Mouse (Mus musculus) frontal cortex, postnatal 25 days (tissue): Measurements from ENCODE around the gene Parvg.

Experiments used
- DNase-seq, 2 experiments: peaks; one replicate each; pipeline ENCODE4 v3.0.0; 2022; ENCODE audit warnings: low spot score in 2 of 2

The Parvg gene

DNA sequence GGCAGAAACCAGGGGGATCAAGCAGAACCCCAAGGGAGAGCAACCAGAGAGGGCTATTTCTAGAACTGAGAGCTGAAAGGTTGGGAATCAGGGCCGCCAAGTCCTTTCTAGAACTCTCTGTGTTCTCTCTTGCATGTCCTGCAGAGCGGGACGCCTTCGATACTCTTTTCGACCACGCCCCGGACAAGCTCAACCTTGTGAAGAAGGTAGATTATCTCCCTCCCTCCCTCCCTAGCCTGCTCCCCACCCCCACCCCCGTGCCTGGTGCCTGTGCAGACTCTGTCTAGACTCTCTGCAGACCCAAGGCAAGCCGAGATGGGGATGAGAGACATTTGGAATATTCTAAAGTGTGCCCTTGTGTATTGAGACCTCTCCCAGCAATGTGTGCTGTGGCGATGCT, 20.6 kb upstream of the Parvg start:
- DNase-seq = no peak

DNA sequence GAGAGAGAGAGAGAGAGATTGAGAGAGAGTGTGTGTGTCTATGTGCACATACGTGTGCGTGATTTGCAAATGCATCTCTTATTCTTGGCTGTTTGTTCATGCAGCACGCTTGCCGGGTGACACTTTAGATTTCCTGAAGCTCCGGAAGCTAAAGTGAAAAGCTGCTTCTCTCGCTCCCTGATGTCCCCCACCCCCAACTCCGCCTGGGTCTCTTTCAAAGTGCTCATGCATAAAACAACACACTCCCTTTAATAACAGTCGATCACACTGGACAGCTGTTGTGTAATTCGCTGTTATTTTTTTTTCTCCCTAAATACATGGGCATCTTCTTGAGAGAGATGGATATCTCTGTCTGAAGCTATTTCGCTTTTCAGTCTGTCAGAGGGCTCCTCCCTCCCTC, 18.5 kb upstream of the Parvg start:
- no peak for DNase-seq

DNA sequence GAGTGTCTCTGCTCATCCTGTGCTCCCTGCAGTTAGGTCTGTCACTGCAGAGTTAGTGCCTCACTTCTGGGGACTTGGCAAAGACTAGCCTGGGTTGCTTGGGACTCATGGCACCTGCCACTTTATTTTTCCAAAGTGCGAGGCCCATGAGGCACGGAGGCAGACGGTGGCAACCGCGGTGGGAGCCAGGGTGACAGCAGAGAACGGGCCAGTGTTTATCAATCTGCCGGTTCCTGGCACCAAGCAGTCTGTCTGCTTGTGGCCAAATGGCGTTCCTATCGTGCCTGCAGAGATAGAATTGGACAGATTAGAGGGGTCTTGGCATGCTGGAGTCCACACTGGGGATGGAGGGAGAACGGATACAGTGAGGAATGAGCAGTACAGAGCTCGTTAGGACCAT, 13.6 kb upstream of the Parvg start:
- no peak for DNase-seq

DNA sequence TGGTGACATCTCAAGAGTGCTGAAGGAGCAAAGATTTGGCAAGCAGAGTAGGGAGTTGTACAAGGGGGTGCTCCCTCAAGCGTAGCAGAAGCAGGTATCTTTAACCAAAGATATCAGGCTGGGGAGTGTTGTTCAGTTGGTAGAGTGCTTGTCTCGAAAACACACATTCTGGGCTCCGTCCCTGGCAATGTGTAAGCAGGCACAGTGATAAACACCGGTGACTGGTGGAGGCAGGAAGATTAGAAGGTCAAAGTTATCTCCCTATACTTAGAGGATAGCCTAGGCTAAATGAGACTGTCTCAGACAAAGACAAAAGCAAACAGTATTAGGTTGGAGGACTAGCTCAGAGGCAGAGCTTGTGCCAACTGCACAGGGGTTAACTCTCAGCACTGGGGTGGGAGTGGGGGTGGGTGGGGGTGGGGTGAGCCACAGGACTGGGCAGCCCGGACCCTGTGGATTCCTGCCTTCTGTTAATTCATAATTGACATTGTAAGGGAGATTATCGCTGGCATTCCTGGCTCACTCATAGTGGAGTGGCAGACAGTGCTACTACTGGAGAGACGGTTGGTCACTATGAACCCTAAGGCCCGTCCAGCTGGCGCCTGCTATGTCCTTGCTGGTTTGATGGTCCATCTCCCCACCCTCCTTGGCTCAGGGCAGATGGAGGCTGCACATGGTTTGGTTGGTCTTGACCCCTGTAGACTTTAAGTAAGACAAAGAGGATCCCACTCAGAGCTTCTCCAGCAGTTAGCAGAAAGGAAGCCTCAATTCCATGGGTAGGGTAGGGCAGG, 12.3 kb upstream of the Parvg start:
- DNase-seq = no peak

DNA sequence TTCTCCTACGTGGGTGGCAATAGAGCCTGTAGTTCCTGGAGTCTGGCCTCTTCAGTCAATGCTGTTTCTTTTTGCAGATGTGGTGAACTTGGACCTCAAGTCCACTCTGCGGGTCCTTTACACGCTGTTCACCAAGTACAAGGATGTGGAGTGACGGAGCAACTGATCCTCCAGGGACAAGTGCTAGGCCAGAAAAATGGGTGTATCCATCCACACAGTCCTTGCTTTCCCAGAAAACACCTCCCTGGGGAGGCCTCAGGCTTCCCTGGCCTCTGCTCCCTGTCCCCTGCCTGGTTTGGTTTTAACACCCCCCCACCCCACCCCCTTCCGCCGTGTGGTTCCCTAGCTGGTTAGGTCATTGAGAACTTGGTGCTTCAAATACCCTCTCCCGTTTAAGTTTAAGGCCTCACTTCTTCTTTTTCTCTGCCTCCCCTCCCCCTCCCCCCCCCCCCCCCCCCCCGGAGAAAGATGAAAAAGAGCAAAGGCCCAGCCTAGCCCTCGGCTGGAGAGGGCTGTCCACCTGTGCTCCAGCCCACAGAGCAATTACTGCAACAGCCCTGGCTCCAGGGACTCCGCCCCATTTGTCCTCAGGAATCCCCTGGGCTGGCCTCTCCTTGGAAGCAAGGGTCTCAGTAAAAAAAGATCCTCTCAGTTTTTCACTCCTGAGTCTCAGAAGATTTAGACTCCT, 10.8 kb upstream of the Parvg start:
- no peak for DNase-seq

DNA sequence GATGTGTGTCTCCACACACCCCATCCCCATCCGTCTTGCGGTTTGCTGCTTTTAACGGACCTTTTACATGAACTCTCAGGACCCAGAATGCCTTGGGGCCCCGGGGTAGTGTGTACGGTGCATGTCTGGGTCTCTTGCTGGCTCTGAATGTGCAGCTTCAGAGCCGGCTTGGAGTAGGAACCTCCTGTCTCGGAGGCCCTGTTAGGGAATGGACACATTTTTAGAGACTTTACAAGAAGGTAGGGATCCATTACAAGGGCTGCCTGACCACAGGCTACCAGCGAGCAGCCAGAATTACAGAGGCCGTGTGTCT, 10.3 kb upstream of the Parvg start:
- no peak for DNase-seq

DNA sequence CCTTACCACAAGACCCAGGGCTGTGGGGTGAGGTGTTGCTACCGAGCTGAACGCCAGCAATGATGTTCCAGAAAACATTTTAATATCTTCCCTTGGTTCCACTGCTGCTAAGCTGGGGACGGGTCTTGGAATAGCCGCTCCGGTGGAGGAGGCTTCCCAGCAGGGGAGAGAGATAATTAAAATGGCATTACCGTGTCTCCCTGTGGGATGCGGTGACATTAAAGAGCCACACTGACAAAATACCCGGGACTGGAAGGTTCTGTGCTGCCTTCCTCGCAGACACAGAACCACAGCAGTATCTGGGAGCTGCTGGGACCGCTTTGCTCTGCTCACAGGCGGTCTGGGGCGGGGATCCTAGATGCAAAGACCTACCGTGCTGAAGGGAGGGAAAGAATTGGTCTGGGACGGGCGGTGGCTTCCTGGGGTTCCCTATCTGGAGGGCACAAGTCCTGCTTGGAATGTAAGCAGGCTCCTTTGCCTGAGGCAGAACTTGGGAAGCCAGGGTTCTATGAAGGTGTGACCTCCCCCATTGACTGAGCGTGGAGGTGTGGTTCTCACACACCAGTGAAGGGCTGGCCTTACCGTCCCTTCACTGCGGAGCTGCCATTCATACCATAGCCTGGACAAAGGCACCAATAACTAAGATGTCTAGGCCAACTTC, 9.3 kb upstream of the Parvg start:
- no peak for DNase-seq

DNA sequence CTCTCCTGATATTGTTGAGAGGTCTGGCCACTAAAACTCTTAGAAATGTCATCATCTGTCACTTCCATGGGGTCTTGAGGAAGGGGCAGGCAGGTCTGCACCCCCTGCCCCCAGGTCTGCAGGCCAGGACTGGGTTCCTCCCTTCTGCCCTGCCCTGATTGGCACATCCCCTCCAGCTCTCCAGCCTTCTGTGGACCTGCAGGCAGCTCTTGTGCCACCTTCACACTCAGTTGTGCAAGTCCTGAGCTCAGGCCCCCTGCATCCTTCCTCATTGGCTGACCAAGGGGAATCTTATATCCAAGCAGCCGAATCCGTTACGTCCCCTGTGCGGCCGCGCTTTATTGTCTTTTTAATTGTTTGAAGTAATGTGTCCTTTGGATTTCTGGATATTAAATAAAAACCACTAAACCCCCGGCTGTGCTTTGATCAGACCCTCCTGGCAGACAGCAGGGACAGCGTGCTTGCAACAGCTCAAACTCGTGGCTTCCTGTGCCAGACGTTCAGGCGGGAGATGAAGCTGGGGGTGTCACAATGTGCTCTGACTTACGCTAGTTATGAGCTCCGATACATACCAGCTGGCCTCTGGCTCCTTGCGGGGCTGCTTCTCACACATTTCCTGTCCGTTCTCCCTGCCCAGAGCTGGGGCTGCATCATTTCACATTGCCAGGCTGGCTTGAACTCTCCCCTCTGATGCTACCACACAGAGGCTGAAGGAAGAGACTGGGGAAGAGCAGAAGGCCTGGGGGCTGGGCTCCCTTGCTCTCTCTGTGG, 8.4 kb upstream of the Parvg start:
- DNase-seq = no peak

DNA sequence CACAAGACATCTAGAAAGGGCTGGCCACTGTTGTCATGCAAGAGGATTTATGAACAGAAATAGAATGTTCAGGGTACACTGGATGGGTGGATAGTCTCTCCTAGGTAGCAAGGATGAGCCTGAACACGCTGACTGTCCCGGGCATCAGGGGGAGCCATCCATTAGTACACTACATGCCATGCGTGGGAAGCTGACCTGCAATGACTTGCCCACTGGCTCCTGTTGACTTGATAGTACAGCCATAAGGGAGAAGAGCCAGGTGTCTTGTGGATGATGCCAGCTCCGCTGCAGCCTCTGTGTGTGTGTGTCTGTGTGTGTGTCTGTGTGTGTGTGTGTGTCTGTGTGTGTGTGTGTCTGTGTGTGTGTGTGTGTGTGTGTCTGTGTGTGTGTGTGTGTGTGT, 4.4 kb upstream of the Parvg start:
- no peak for DNase-seq

DNA sequence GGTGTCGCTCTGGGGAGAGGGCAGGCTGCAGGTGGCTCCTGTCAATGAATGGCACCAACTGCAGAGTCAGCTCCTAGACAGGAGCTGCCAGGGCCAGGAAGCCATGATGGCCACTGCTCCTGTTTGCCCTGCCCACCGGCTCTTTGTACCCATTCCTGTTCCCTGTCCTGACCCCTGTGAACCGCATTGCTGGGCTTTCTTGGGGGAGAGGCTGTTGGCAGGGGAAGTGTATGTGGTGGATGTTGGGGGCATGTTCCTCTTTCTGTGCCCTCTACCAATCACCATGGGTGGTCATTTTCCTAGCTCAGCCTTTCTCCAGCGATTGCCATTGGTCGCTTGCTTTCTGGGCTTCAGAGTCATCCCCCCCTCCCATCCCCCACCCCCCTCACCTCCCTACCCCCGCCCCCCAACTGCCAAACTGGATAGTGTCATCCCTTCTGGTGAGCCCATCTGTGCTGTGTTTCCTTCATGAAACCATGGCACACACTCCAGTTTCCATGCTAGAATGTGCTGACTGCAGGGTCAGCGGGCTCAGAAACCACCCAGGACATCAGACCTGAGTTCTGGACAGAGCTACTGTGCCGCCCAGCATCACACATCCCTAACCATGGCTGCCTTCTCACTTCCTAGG, 2.2 kb upstream of the Parvg start:
- DNase-seq = no peak

DNA sequence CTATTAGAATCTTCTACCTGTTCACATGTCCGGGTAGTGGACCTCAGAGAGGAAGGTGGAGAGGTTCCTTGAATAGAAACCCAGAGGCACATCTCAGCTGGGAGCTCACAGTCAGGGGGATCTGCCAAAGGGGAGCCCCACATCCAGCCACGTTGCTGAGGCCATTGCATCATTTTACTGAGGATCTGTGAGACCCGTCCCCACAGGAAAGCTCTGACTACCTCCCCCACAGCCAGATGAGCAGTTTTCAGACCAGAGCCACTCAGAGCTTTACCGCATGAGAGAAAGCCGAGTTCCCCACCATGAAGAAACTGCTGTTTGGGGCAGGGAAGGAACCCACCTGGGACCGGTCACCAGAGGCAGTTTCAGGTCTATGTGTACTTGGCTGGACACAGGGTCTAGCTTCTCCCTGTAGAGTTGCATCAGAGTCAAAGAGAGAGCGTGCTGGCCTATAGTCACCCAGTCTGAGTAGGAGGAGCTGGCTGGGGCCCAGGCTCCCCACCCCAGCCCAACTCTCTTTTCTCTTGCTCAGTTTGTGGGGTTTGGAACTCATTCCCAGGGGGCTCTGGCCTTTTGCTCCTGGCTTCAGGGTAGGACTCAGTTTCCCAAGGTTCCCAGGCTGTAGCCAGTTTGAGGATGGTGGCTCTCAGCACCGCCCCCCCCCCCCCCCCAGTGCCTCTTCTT, 1.2 kb downstream of the Parvg start:
- no peak for DNase-seq

DNA sequence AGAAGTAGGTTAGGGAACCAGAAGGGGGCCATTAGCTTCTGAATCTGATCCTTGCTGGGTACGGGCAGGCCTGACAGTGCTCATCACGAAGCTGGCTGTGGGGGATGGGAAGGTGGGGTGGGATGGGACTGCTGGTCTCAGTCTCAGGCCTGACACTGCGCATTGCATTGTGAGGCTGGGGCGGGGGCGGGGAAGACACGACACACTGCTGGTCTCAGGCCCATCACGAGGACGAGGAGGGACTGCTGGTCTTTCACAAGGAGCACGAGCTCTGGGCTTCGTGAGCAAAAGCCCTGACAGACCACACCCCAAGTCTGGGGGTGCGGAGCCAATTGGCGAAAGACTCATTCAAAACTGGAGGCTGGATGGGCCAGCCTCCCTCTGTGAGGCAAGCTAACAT, 1.9 kb downstream of the Parvg start:
- no peak for DNase-seq

DNA sequence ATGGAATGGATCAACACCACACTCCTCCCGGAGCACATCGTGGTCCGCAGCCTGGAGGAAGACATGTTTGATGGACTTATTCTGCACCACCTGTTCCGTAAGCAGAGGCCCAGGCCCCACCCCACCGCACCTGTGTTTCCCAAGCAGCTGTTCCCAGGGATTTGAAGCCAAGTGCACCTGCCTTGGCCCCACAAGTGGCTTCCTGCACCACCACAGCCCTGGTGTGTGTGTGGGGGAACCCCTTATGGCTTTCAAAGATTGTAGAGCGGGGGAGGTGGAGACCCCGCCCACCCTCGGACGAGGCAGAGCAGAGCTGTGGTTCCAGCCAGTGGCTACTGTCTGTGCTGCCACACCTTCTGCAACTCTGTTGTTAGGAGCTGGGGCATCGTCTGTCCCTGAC, 5.0 kb downstream of the Parvg start:
- DNase-seq = no peak

DNA sequence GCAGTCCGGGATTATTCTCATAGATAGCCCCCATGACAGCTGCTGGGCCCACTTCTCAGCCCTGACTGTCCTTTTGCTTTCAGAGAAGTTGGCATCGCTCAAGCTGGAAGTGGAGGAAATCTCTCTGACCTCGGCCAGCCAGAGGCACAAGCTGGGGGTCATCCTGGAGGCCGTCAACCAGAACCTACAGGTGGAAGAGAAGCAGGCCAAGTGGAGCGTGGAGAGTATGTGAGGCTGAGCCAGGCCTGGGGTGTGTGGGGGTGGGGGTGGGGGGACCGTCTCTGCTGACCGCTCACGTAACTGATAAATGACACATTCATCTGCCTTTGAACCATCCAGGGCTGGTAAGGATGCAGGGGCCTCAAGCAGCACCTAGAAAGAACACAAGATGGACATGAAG, 6.1 kb downstream of the Parvg start:
- DNase-seq = no peak

DNA sequence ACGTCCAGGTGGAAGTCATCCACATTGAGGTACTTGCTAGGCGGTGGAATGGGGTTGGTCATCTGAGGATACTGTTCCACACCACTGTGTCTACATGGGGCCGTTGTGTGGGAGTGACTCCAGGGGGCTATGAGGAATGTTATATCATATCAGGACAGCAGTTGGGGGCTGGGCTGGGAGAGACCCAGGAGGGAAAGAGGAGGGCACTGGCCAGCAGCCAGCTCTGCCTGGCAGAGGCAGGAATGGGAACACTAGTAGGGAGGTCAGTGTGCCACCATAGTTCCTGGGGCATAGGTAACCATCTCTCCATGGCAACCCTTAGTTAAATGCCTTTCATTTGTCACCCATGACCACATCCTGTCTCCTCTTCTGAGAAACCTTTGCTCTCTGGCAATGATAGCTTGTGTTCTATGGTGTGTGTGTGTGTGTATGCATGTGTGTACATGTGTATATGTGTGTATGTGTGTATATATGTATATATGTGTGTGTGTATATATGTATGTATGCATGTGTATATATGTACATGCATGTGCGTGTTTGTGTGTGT, 7.3 kb downstream of the Parvg start:
- no peak for DNase-seq

DNA sequence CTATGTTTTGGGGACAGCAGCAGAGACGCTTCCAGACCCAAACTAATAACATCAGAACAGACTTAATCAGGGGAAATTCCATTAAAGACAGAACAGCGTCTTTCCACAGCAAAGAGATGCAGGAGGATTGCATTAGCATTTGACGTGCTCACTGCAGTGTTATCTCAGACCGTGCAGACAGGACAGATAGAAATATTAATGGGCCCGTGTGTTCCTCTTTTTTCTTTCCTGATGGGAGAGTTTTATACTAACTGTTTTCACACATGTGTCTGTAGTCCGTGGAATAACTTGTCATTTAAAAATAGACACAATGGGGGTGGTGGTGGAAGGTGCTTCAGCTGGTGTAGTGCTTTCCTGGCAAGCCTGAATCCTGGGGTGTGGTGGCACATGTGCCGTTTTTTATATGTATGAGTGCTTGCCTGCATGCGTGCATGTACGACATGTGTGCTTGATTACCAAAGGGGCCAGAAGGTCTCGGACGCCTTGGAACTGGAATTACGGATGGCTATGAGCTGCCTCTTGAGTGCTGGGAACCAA, 12.5 kb downstream of the Parvg start:
- DNase-seq = no peak

DNA sequence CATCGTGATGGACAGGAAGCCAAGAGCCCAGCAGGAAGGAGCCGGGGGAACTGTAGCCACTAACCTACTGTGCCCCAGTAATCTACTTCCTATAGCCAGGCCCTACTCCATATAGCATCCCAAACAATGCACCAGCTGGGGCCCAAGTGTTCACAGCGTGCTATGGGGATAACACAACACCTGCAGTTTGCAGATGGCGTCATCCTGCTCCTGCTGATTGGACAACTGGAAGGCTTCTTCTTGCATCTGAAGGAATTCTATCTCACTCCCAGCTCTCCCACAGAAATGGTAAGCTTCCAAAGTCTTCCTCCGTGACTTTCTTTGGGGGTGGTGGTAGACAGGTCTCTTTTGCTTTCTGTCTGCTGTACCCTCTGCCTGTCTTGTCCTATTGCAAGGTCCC, 13.8 kb downstream of the Parvg start:
- DNase-seq = no peak

DNA sequence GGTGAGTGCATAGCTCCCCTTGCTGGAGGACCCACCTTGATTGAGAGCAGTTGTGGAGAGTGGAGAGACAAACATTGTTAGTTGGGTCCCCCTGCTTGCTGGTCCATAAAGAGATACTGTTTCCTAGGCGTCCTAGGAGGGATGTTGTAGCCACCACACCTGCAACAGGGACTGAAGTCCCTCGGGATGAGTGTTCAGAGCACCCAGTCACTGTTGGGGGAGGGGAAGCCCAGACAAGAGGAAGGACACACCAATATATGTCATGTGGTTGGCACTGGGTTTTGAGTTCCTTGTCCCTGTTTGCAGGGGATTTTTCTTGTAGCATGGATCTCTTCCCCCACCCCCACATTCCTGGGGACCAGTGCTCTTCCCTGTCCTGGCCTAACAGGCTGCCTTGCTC, 17.1 kb downstream of the Parvg start:
- DNase-seq = no peak

DNA sequence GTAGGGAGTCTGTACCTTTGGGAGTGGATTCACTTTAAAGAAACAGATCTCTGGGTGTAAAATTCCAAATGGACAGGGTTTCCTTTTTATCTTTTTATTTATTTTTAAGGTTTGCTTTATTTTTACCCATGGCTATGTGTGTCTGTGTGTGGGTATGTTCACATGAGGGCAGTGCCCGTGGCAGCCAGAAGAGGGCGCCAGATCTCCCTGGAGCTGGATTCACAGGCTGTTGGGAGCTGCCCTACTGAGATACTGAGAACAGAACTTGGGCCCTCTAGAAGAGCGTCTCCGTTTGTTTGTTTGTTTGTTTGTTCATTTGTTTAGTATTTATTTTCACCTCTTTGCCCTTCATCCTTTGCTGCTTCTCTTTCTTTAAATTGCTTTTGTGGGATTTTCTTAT, 24.9 kb downstream of the Parvg start:
- no peak for DNase-seq

DNA sequence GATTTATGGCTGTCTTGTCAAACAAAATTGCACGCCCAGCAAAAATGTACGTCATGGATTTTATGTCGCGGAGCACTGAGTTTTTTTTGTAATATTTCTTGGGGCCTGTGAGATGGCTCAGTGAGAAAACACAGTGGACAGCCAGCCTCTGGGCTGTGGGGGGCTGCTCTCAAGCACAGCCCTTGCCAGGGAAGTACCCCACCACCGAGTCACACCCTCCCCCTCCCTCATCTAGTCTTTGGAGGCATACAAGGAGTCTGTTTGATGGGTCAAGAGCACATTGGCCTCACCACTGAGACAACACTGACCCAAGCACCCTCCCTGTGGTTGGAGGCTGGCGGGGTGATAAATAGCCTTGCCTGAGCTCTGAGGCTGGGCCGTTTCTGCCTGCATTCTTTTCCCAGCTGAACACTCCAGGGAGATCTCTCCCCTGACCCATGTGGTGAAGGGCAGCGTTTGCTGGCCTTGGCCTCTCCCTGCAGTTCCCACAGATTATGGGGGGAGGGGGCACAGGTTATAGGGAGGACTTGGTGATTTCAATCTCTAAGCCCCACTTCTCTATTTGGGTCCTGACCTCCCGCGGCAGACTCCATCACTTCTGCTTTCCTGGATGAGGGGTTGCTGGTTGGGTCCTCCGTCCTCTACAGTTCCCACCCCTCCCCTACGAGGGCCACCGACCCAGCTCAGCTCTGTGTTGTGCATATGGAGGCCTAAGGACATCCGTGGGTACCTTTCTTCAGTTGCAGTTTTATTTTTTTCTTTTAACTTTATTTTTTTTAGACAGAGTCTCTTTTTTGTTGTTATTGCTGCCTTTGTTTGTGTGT, 26.3 kb downstream of the Parvg start:
- DNase-seq = no peak
